Mouse (Mus musculus) kidney, postnatal 36 days (tissue): Measurements from ENCODE around the gene Serpina3f.

ENCODE experiments used
- DNase-seq, 2 experiments: peaks; one replicate each; pipeline ENCODE4 v3.0.0; 2021 to 2022; ENCODE audit warnings: mixed read lengths in 2 of 2

Gene Serpina3f

DNA sequence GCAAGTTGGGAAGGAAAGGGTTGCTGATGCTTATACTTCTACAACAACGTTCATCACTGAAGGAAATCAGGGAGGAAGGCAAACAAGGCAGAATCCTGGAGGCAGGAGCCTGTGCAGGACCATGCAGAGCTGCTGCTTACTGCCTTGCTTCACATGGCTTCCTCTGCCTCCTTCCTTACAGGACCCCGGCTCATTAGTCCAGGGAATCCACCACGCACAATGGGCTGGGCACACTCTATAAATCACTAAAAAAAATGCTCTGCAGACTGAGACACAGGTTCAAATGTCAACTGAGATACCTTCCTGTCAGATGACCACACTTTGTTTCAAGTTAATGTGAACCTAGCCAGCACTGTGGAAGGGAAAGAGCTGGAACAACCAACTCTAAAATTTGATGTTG, 46.7 kb downstream of the Serpina3f start:
- DNase-seq = no peak

DNA sequence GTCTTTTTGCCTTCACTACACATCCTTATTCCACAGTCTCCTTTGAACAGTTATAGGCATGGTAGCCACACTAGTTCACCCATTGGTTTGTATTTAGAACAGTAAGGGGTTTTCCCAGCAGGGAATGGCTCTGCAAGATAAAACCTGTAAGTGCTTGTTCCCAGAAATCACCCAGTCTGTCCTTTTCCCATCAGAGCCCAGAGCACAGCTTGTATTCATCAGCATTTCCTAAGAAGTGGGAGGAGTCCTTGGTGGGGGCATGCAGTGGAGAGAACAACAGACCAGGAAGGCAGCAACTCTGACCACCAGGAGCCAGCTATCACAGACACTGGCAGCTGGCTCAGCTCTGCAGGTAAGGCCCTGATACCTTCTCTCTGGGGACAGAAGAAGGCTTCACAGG, 48.5 kb downstream of the Serpina3f start, which contains the start of gene Serpina3i:
TSS of gene Serpina3i (plus strand) at position 260 of the 400 bp plus-strand sequence.
- DNase-seq = no peak

- no peak for DNase-seq
Observed at GRCm38 (mm10) chr12:104266374-104266773, 52.0 kb downstream of the Serpina3f start.
